Mouse (Mus musculus): ENCODE data around the gene Grxcr1.

DNA sequence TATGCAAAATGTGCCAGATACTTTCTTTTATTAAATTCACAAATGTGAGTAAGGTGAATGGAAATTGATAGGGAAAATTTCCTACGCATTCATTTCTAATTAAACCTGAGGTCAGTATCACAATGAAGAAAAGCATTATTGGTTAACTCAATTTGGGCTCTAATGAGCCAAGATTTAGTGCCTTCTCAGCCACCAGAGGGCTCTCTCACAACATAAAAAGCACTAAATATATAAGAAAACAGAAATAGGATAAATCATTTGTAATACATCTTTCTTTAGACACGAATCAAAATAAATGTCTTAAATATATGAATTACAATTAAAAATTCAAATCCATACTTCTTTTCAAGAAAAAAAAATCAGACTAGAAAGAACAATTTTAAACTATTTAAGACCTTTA lies 89.2 kb downstream of the Grxcr1 start:
- TF ChIP-seq POLR2A (IDR thresholded peaks at IDR 0.05; ENCODE audit: low read depth, low read length) (no peak), CTCF (IDR thresholded peaks at IDR 0.05; ENCODE audit: borderline replicate concordance, insufficient read depth, low read length) (no peak)

Measured in embryonic fibroblast, embryonic 13.5 days (primary cell).